ENCODE assay signal across 8 mouse cellular contexts in genomic region chr12:80168178-80168686, GRCm38 (mm10). TPM values are rescaled to one million over a fixed set of nuclear protein-coding genes. Genes with fewer than 3 reads are reported as not detected.
DNase-seq lines count a peak whose midpoint lies in the region; ATAC-seq lines count a peak whose summit lies in the region.

No protein-coding gene starts in this region.

- peak overlapping the region; percentile 71 for H3K9ac ChIP-seq in heart, embryonic 14.5 days (ENCODE audit: low read length)
- peak overlapping the region; percentile 62 for H3K9ac ChIP-seq in liver, embryonic 11.5 days (ENCODE audit: low read depth, low read length)

- no peak for ATAC-seq in erythroblast, adult 5-6 weeks (replicated peaks; ENCODE audit: low FRiP score, poor library complexity, severe bottlenecking)
- ATAC-seq in erythroid progenitor cell, adult 5-6 weeks (replicated peaks; ENCODE audit: low FRiP score, poor library complexity, severe bottlenecking) = peak; percentile 60; the same call in 1 of the 2 replicates
- ATAC-seq in heart, embryonic 14.5 days (ENCODE audit: insufficient number of reproducible peaks, insufficient read depth, low FRiP score, low read depth) = peak; percentile 66
- ATAC-seq in liver, embryonic 11.5 days (replicated peaks; ENCODE audit: low FRiP score) = peak; percentile 82

- no peaks in the 10 kb centered on the region for H3K9me3 ChIP-seq in erythroblast, embryonic 14.5 days (ENCODE audit: control insufficient read depth, low read length)
- H3K9me3 ChIP-seq in heart, embryonic 14.5 days (ENCODE audit: control insufficient read depth, low read length) = no peaks in the 10 kb centered on the region
- no peaks in the 10 kb centered on the region for H3K9me3 ChIP-seq in liver, embryonic 11.5 days (ENCODE audit: control insufficient read depth, low read length)

- DNase-seq in kidney, postnatal 10 days = peak; percentile 88
- DNase-seq in liver, embryonic 11.5 days (ENCODE audit: low spot score) = peak; percentile 84
- peak; percentile 80 for DNase-seq in naive thymus-derived CD4-positive, alpha-beta T cell, adult 2 months (ENCODE audit: low read depth)
- peak; percentile 83 for DNase-seq in splenic B cell, adult 2 months (ENCODE audit: low read depth, low spot score)

- peak overlapping the region; percentile 49 for H3K4me2 ChIP-seq in heart, embryonic 14.5 days (ENCODE audit: low read length)
- H3K4me2 ChIP-seq in liver, embryonic 11.5 days = peak overlapping the region; percentile 57

- H3K27me3 ChIP-seq in erythroblast, embryonic 14.5 days (ENCODE audit: control insufficient read depth) = no peaks in the 10 kb centered on the region
- H3K27me3 ChIP-seq in heart, embryonic 14.5 days (ENCODE audit: control insufficient read depth, insufficient read depth, low read length) = no peaks in the 10 kb centered on the region
- H3K27me3 ChIP-seq in liver, embryonic 11.5 days (replicated peaks; ENCODE audit: control insufficient read depth, insufficient read depth, low read length) = no peaks in the 10 kb centered on the region
- H3K27me3 ChIP-seq in splenic B cell, adult 2 months (ENCODE audit: control insufficient read depth, insufficient read depth, low read length, poor library complexity, severe bottlenecking) = no peaks in the 10 kb centered on the region

- peak overlapping the region; percentile 78 to 89 for H3K27ac ChIP-seq in heart, embryonic 14.5 days (replicated peaks in 1 of 2; ENCODE audit: control insufficient read depth in 1 of 2, insufficient read depth in 1 of 2, low read depth in 2 of 2, low read length in 2 of 2)
- peak overlapping the region; percentile 79 for H3K27ac ChIP-seq in liver, embryonic 11.5 days (ENCODE audit: low read depth, low read length)

- H3K4me3 ChIP-seq in erythroblast, embryonic 14.5 days (replicated peaks) = peak overlapping the region; percentile 67
- H3K4me3 ChIP-seq in heart, embryonic 14.5 days (ENCODE audit: control insufficient read depth in 1 of 2, insufficient read depth in 1 of 2, low read depth in 1 of 2, low read length in 2 of 2) = peak overlapping the region; percentile 52 to 56
- H3K4me3 ChIP-seq in liver, embryonic 11.5 days (ENCODE audit: low read depth, low read length) = peak overlapping the region; percentile 65

- 20% methylated on average over 35 of the region's 35 CpGs for WGBS in heart, embryonic 14.5 days
- 19% methylated on average over 35 of the region's 35 CpGs for WGBS in liver, embryonic 11.5 days

- H3K36me3 ChIP-seq in erythroblast, embryonic 14.5 days (ENCODE audit: control insufficient read depth) = peaks cover 5% of the 10 kb centered on the region; the same call in 1 of the 2 replicates
- H3K36me3 ChIP-seq in heart, embryonic 14.5 days (ENCODE audit: control insufficient read depth, insufficient read depth, low read length) = peaks cover 74% of the 10 kb centered on the region
- peaks cover 20% of the 10 kb centered on the region for H3K36me3 ChIP-seq in liver, embryonic 11.5 days (ENCODE audit: control insufficient read depth, insufficient read depth, low read length)
- no peaks in the 10 kb centered on the region for H3K36me3 ChIP-seq in splenic B cell, adult 2 months (ENCODE audit: control insufficient read depth, insufficient read depth, low read length, poor library complexity, severe bottlenecking)

- peaks cover 5% of the 10 kb centered on the region for H3K4me1 ChIP-seq in erythroblast, embryonic 14.5 days (ENCODE audit: control insufficient read depth)
- H3K4me1 ChIP-seq in heart, embryonic 14.5 days (ENCODE audit: control insufficient read depth in 2 of 2, insufficient read depth in 2 of 2, low read length in 2 of 2) = peaks cover 2 to 9% of the 10 kb centered on the region in 2 experiments; a peak in 1 of 4 replicates
- no peaks in the 10 kb centered on the region; the same call in 1 of the 2 replicates for H3K4me1 ChIP-seq in liver, embryonic 11.5 days (replicated peaks; ENCODE audit: control insufficient read depth, insufficient read depth, low read length)

RNA-seq across cellular contexts. Expression of gene Zfp36l1, which starts 55.4 kb away (rescaled TPM):
- 8.0 and 9.0 TPM in 2 replicates for polyA plus RNA-seq in erythroblast, embryonic 14.5 days (2012)
- total RNA-seq in erythroblast, adult 5-6 weeks (2015; ENCODE audit: low replicate concordance) = 8.8 and 12.7 TPM in 2 replicates
- total RNA-seq in erythroblast, adult 5-6 weeks (2017; ENCODE audit: low replicate concordance) = 4.0 and 4.3 TPM in 2 replicates
- 52.0 and 100 TPM in 2 replicates for total RNA-seq in erythroid progenitor cell, adult 5-6 weeks (2015; ENCODE audit: low replicate concordance)
- 5.8 and 9.2 TPM in 2 replicates for total RNA-seq in erythroid progenitor cell, adult 5-6 weeks (2017; ENCODE audit: low replicate concordance)
- 103 and 125 TPM in 2 replicates for polyA plus RNA-seq in heart, embryonic 14.5 days (2014; fragmentation: Nextera tagmentation; extraction: Ambion mirVana)
- 69.6 and 72.7 TPM in 2 replicates for polyA plus RNA-seq in liver, embryonic 11.5 days (2014; fragmentation: Nextera tagmentation; extraction: Ambion mirVana)
